Mouse (Mus musculus) limb, embryonic 14.5 days (tissue): ENCODE data around the gene Pxt1. TPM values are rescaled to one million over a fixed set of nuclear protein-coding genes. Genes with fewer than 3 reads are reported as not detected.

Experiments used
- ATAC-seq: fragments of 200-750 bp; cut with Nextera tagmentation; 2 replicates; pipeline ENCODE4 v1.8.0; 2017; ENCODE audit warnings: low read depth, moderate number of reproducible peaks, moderate TSS enrichment; ENCODE audit not compliant: low FRiP score
- DNase-seq: peaks from one replicate; pipeline ENCODE4 v3.0.0-alpha.2; 2015; ENCODE audit warnings: low spot score
- H3K27ac ChIP-seq: fragments of 300-500 bp; sonication (generic); replicated peaks from 2 replicates; pipeline ENCODE4 v1.5.1; 2014; ENCODE audit warnings: low read depth, mild to moderate bottlenecking, low read length, moderate library complexity, mixed read lengths
- H3K27me3 ChIP-seq: fragments of 300-500 bp; sonication (generic); 2 replicates; pipeline ENCODE4 v1.6.1; 2014; ENCODE audit warnings: low read length, mixed read lengths; ENCODE audit not compliant: control insufficient read depth, insufficient read depth
- H3K36me3 ChIP-seq: fragments of 300-500 bp; sonication (generic); 2 replicates; pipeline ENCODE4 v1.6.1; 2014; ENCODE audit warnings: mild to moderate bottlenecking, low read length, moderate library complexity, mixed read lengths; ENCODE audit not compliant: control insufficient read depth, insufficient read depth
- H3K4me1 ChIP-seq: fragments of 300-500 bp; sonication (generic); 2 replicates; pipeline ENCODE4 v1.6.1; 2014; ENCODE audit warnings: antibody characterized with exemption, low read length, mixed read lengths; ENCODE audit not compliant: control insufficient read depth, insufficient read depth
- H3K4me2 ChIP-seq: fragments of 300-500 bp; sonication (generic); replicated peaks from 2 replicates; pipeline ENCODE4 v1.6.1; 2014; ENCODE audit warnings: low read depth, mild to moderate bottlenecking, low read length, moderate library complexity; ENCODE audit not compliant: severe bottlenecking
- H3K4me3 ChIP-seq: fragments of 300-500 bp; sonication (generic); replicated peaks from 2 replicates; pipeline ENCODE4 v1.5.1; 2014; ENCODE audit warnings: low read length
- H3K9ac ChIP-seq: fragments of 300-500 bp; sonication (generic); 2 replicates; pipeline ENCODE4 v1.6.1; 2014; ENCODE audit warnings: mild to moderate bottlenecking, low read depth, low read length, moderate library complexity; ENCODE audit not compliant: severe bottlenecking
- H3K9me3 ChIP-seq: fragments of 300-500 bp; sonication (generic); 2 replicates; pipeline ENCODE4 v1.6.1; 2016; ENCODE audit warnings: low read length; ENCODE audit not compliant: control insufficient read depth
- POLR2A ChIP-seq: fragments of 200-500 bp; IDR thresholded peaks from 2 replicates; pipeline ENCODE4 v1.8.0; 2012; ENCODE audit warnings: inconsistent platforms, mild to moderate bottlenecking, moderate library complexity, borderline replicate concordance; ENCODE audit not compliant: insufficient read depth, insufficient read length; ENCODE audit errors: extremely low read depth
- WGBS: fragments of 180-500 bp; shearing (Covaris S2); extraction: QIAGEN DNeasy Blood & Tissue Kit; methylation state at CpG from one replicate; pipeline ENCODE4 v1.1.7; 2014; 5-methylcytosine and 5-hydroxymethylcytosine counted together
- polyA plus RNA-seq, 2 experiments: library from polyadenylated mRNA; depleted of rRNA in 1 of 2; stranded (reverse) in 1 of 2; unstranded in 1 of 2; fragments of >200 nt; fragmentation: Nextera tagmentation in 1 of 2; extraction: Ambion mirVana in 1 of 2; gene quantifications; 2 replicates each; pipeline versions ENCODE4 v1.2.1 to v1.2.3; 2012 to 2014

Pxt1 gene
- polyA plus RNA-seq, 2 experiments = 0.20 TPM; not detected in 1

DNA sequence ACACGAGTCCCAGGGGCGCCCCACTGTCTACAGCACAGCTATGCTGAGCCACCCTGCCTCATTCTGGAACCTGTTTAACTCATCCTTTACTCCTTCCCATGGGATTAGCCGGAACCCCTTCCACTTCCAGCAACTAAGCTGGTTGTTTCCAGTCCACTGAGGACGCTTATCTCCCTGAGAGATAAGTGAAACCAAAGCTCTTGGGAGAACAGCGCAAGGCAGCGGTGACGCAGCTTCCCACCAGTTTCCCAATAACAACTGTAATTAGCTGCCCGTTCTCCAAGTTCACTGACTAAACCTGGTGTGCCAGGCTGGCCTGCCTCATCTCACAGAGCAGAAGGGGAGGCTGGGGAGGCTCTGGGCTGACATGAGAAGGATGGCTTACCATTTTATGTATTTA, 22.6 kb downstream of the Pxt1 start:
- Histone ChIP-seq H3K9ac (no peak overlapping the region), H3K9me3 (no peaks in the 10 kb centered on the region), H3K36me3 (no peaks in the 10 kb centered on the region), H3K27me3 (no peaks in the 10 kb centered on the region), H3K4me3 (no peak overlapping the region), H3K4me2 (no peak overlapping the region), H3K4me1 (no peaks in the 10 kb centered on the region), H3K27ac (no peak overlapping the region)
- DNase-seq (no peak), ATAC-seq (no peak)
- 78% methylated on average over 8 of the region's 8 CpGs for WGBS
- no peak for TF ChIP-seq POLR2A

DNA sequence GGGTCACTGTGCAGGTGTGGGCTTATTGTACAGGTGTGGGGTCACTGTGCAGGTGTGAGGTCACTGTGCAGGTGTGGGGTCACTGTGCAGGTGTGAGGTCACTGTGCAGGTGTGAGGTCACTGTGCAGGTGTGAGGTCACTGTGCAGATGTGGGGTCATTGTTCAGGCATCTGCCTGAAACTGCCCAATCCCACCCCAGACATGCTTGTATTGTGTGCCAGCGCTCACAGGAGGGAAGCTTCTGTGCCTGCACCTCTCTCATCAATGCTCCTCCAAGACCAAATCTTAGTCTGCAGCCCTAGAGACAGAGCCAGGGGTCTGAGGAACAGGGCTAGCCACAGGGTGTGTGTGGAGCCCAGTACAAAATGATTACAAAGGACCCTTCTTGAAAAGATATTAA, 27.1 kb downstream of the Pxt1 start:
- TF ChIP-seq POLR2A = no peak
- Histone ChIP-seq H3K9ac (no peak overlapping the region), H3K4me3 (no peak overlapping the region), H3K4me1 (no peaks in the 10 kb centered on the region), H3K4me2 (no peak overlapping the region), H3K27ac (no peak overlapping the region), H3K9me3 (no peaks in the 10 kb centered on the region), H3K36me3 (no peaks in the 10 kb centered on the region), H3K27me3 (no peaks in the 10 kb centered on the region)
- WGBS = 95% methylated on average over 1 of the region's 1 CpGs
- no peak for DNase-seq
- no peak for ATAC-seq

DNA sequence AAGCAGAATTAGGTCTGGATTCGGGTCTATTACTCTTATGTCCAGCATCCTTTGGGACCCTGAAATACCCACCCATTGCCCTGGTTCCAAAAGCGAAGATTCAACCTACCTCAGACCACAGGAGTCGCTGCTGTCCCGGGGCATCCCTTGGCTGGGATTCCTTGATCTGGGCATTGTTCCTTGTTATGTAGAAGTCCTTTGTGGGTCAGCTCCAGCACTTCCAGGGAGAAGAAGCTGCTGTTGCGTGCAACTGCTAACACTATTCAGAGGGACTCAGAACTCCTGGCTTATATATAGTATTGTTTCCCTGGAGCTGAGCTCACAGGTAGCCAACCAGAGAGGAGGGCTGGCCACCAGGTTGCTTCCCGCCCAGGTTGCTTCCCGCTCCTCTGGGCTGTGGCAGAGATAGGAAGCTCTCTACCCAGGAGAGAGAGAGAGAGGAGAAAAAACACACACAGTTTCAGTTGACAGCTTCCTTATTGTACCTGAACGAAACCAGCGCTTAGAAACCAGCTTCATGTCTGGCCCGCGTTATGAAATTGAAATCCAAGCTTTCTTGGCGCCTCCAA, 28.5 kb downstream of the Pxt1 start, which contains the start of gene 4930539E08Rik:
TSS of gene 4930539E08Rik (minus strand) at position 265 of the 569 bp plus-strand sequence.
- ATAC-seq = no peak

DNA sequence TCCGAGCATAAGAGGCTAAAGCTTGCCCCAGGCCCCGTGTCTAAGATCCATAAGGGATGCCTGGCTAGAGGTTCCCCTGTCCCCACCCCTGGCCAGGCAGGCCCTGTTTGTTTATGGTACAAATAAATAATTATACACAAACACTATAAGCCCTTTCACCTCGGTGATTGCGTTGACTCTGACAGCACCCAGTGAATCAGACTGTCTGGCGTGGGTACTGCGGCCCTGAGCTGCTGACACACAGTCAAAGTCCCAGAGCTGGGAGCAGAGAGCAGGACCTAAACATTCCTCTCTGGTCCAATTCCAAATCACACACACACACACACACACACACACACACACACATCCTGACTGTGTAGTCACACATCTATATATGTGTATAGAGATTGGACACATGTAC, 29.7 kb downstream of the Pxt1 start:
- H3K4me2 ChIP-seq = no peak overlapping the region
- ATAC-seq = no peak
- no peaks in the 10 kb centered on the region for H3K9me3 ChIP-seq
- no peak for TF ChIP-seq POLR2A
- H3K9ac ChIP-seq = no peak overlapping the region
- 0 out of 2 replicates have a peak, but pooled peaks cover 7% of the 10 kb centered on the region for H3K27me3 ChIP-seq
- H3K4me3 ChIP-seq = no peak overlapping the region
- DNase-seq = no peak
- H3K36me3 ChIP-seq = no peaks in the 10 kb centered on the region
- H3K4me1 ChIP-seq = no peaks in the 10 kb centered on the region
- 72% methylated on average over 6 of the region's 6 CpGs for WGBS
- no peak overlapping the region for H3K27ac ChIP-seq

More for the DNA sequence above, 28.5 kb downstream of the Pxt1 start, which contains the start of gene 4930539E08Rik:
- H3K36me3 ChIP-seq = no peaks in the 10 kb centered on the region
- H3K4me1 ChIP-seq = no peaks in the 10 kb centered on the region
- no peak for TF ChIP-seq POLR2A
- 62% methylated on average over 12 of the region's 12 CpGs for WGBS
- no peak within 1 kb of the TSS for H3K4me2 ChIP-seq
- no peak within 1 kb of the TSS for H3K4me3 ChIP-seq
- H3K27me3 ChIP-seq = 0 out of 2 replicates have a peak, but pooled peaks cover 4% of the 10 kb centered on the region
- H3K9ac ChIP-seq = no peak within 1 kb of the TSS
- DNase-seq = no peak
- no peak within 1 kb of the TSS for H3K27ac ChIP-seq
- no peaks in the 10 kb centered on the region for H3K9me3 ChIP-seq

DNA sequence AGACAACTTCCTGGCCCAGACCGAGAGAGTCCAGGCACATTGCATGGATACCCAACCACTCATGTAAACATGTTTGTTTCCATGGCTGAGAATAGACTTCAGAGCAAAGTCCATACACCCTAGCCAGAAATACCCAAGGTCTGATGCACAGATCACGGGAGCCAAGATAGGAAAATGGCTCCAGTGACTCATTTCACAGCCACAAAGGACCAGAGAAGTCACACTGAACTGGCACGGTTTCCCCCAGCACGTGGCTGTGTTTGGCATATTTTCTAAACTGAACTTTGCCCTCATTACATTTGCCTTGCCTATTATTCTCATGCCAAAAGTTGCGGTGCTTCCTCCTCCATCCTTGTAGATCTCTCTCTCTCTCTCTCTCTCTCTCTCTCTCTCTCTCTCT, 30.4 kb downstream of the Pxt1 start:
- no peak for TF ChIP-seq POLR2A
- Histone ChIP-seq H3K4me3 (no peak overlapping the region), H3K9ac (no peak overlapping the region), H3K4me1 (no peaks in the 10 kb centered on the region), H3K9me3 (no peaks in the 10 kb centered on the region), H3K4me2 (no peak overlapping the region), H3K27me3 (0 out of 2 replicates have a peak, but pooled peaks cover 7% of the 10 kb centered on the region), H3K27ac (no peak overlapping the region), H3K36me3 (no peaks in the 10 kb centered on the region)
- 78% methylated on average over 5 of the region's 5 CpGs for WGBS
- ATAC-seq = no peak
- no peak for DNase-seq
